Mouse (Mus musculus) G1E (cell line): ENCODE data around the gene Zfp597. TPM values are rescaled to one million over a fixed set of nuclear protein-coding genes. Genes with fewer than 3 reads are reported as not detected.
A peak's percentile ranks its signal among the peaks of the same experiment; 100 is the strongest.
"Not testable (repeated sequence)": the region's sequence is repeated elsewhere in the genome, so short reads cannot be mapped to it uniquely, and the experiment has no call there.

ENCODE experiments used
- ATAC-seq: 2 replicates; pipeline ENCODE4 v1.8.0; 2016; ENCODE audit warnings: mild to moderate bottlenecking; ENCODE audit not compliant: insufficient number of reproducible peaks, poor library complexity, low FRiP score, severe bottlenecking; ENCODE audit errors: extremely low read depth
- DNase-seq: peaks from one replicate; pipeline ENCODE4 v3.0.0; 2012; ENCODE audit warnings: low spot score
- H3K27me3 ChIP-seq: 2 replicates; pipeline ENCODE4 v1.6.1; 2012; ENCODE audit warnings: mild to moderate bottlenecking, low read length, inconsistent platforms; ENCODE audit not compliant: insufficient read depth
- H3K36me3 ChIP-seq: replicated peaks from 2 replicates; pipeline ENCODE3; 2012; ENCODE audit warnings: mild to moderate bottlenecking, inconsistent platforms
- H3K4me1 ChIP-seq: 2 replicates; pipeline ENCODE4 v1.6.1; 2012; ENCODE audit warnings: low read depth, low read length, inconsistent platforms, mixed read lengths; ENCODE audit not compliant: insufficient read depth
- H3K4me3 ChIP-seq: 2 replicates; pipeline ENCODE4 v1.5.1; 2012; ENCODE audit warnings: low read depth, mild to moderate bottlenecking, inconsistent platforms, low read length, moderate library complexity, mixed read lengths
- H3K9me3 ChIP-seq: replicated peaks from 2 replicates; pipeline ENCODE4 v1.6.1; 2012; ENCODE audit warnings: inconsistent platforms
- CTCF ChIP-seq: IDR thresholded peaks from 2 replicates; pipeline ENCODE4 v1.5.1; 2012; ENCODE audit warnings: low read depth, low read length, inconsistent platforms, mixed read lengths
- GATA1 ChIP-seq: IDR thresholded peaks from 2 replicates; pipeline ENCODE4 v1.6.1; 2012; ENCODE audit warnings: borderline replicate concordance, low read length, inconsistent platforms, mixed read lengths
- GATA2 ChIP-seq: IDR thresholded peaks from 2 replicates; pipeline ENCODE4 v1.6.1; 2012; ENCODE audit warnings: low read depth, low read length, inconsistent platforms, borderline replicate concordance
- POLR2AphosphoS5 ChIP-seq: IDR thresholded peaks from 2 replicates; pipeline ENCODE4 v1.6.1; 2012; ENCODE audit warnings: low read depth, low read length, inconsistent platforms; ENCODE audit not compliant: insufficient replicate concordance
- TAL1 ChIP-seq: conservative IDR thresholded peaks from 2 replicates; pipeline ENCODE4 v1.6.1; 2012; ENCODE audit warnings: low read depth, low read length, inconsistent platforms, mixed read lengths
- polyA plus RNA-seq: library from polyadenylated mRNA; stranded (reverse); fragments of >175 nt; gene quantifications from 2 replicates; pipeline ENCODE4 v1.2.3, GENCODE M21; 2012
- total RNA-seq, 2 experiments: library from RNA; stranded (forward) in 1 of 2; stranded (reverse) in 1 of 2; fragments of 200-1000 nt in 1 of 2; fragments of >200 nt in 1 of 2; fragmentation: Nextera tagmentation in 1 of 2; gene quantifications; 2 replicates each; pipeline ENCODE4 v1.2.3; 2014 to 2017

Zfp597 gene
- total and polyA plus RNA-seq, 3 experiments = 2.7 to 26.7 (median 23.3) TPM

- no peak for ATAC-seq
- TF ChIP-seq TAL1 (no peak), GATA2 (no peak), POLR2AphosphoS5 (no peak), GATA1 (no peak), CTCF (no peak)
These were observed 12.5 kb downstream of the Zfp597 start for GRCm38 (mm10) chr16:3871815-3872214.

DNA sequence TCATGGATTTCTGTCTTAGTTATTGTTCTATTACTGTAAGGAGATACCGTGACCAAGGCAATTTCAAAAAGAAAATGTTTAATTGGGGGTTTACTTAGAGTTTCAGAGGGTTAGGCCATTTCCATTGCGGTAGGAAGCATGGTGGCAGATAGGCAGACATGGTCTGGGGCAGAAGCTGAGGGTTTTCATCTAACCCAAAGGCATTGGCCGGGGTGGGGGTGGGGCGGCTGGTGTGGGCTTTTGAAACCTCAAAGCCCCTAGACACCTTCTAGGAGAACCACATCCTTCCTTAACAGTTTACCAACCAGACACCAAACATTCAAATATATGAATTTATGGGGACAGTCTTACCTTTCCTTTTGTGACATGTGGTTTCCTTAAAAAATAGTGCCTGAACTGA, 25.1 kb downstream of the Zfp597 start:
- Histone ChIP-seq H3K9me3 (no peaks in the 10 kb centered on the region), H3K4me1 (no peaks in the 10 kb centered on the region; the same call in 1 of the 2 replicates), H3K4me3 (no peak overlapping the region), H3K36me3 (peaks cover 26% of the 10 kb centered on the region), H3K27me3 (no peaks in the 10 kb centered on the region)
- DNase-seq = no peak
- ATAC-seq = no peak
- TF ChIP-seq CTCF = no peak
- no peak for TF ChIP-seq GATA2
- TF ChIP-seq TAL1 = no peak
- no peak for TF ChIP-seq GATA1
- no peak for TF ChIP-seq POLR2AphosphoS5

More at GRCm38 (mm10) chr16:3871815-3872214, 12.5 kb downstream of the Zfp597 start:
- no peaks in the 10 kb centered on the region for H3K27me3 ChIP-seq
- peak overlapping the region; percentile 76 for H3K4me3 ChIP-seq
- H3K9me3 ChIP-seq = no peaks in the 10 kb centered on the region
- peaks cover 26% of the 10 kb centered on the region for H3K4me1 ChIP-seq
- no peak for DNase-seq
- peaks cover 42% of the 10 kb centered on the region for H3K36me3 ChIP-seq

- ATAC-seq (no peak), DNase-seq (no peak)
- Histone ChIP-seq H3K4me1 (no peaks in the 10 kb centered on the region; the same call in 1 of the 2 replicates), H3K27me3 (no peaks in the 10 kb centered on the region), H3K4me3 (no peak overlapping the region), H3K9me3 (no peaks in the 10 kb centered on the region), H3K36me3 (peaks cover 10% of the 10 kb centered on the region)
- TF ChIP-seq CTCF (no peak), GATA2 (no peak)
These were observed 28.6 kb downstream of the Zfp597 start for GRCm38 (mm10) chr16:3855776-3856175.

GRCm38 (mm10) chr16:3854437-3855182, 29.8 kb downstream of the Zfp597 start:
- H3K4me3 ChIP-seq = no peak overlapping the region
- H3K4me1 ChIP-seq = no peaks in the 10 kb centered on the region; the same call in 1 of the 2 replicates
- H3K27me3 ChIP-seq = no peaks in the 10 kb centered on the region
- ATAC-seq = no peak
- H3K36me3 ChIP-seq = peaks cover 6% of the 10 kb centered on the region
- no peak for TF ChIP-seq CTCF
- TF ChIP-seq TAL1 = no peak
- TF ChIP-seq GATA2 = no peak
- TF ChIP-seq GATA1 = no peak
- TF ChIP-seq POLR2AphosphoS5 = no peak
- no peak for DNase-seq
- H3K9me3 ChIP-seq = no peaks in the 10 kb centered on the region

DNA sequence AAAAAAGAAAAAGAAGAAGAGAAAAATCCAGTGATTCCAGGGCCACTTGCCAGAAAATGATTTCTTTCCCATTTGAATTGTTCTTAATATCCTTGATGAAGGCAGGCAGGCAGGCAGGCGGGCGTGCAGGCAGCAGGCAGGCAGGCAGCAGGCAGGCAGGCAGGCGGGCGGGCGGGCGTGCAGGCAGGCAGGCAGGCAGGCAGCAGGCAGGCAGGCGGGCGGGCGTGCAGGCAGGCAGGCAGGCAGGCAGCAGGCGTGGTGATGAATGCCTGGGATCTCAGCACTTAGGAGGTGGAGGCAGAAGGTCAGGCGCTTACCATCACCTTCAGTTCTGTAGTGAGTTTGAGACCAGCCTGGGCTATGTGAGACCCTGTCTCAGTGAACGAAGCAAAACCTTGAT, 31.8 kb downstream of the Zfp597 start:
- Histone ChIP-seq H3K4me1 (peaks cover 6% of the 10 kb centered on the region), H3K27me3 (no peaks in the 10 kb centered on the region), H3K9me3 (no peaks in the 10 kb centered on the region), H3K4me3 (no peak overlapping the region), H3K36me3 (peaks cover 6% of the 10 kb centered on the region)
- TF ChIP-seq POLR2AphosphoS5 (no peak), GATA1 (no peak), CTCF (no peak), TAL1 (no peak), GATA2 (no peak)
- DNase-seq (no peak), ATAC-seq (no peak)

DNA sequence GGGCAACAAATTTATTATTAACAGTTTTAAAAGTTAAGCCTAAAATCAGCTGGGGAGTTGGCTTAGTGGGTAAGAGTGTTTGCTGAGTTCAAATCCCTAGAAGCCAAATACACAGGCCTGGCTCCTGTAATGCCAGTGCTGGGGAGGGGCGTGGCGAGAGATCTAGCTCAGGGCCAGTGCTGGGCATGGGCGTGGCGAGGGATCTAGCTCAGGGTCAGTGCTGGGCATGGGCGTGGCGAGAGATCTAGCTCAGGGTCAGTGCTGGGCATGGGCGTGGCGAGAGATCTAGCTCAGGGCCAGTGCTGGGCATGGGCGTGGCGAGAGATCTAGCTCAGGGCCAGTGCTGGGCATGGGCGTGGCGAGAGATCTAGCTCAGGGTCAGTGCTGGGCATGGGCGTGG, 33.1 kb downstream of the Zfp597 start:
- H3K4me3 ChIP-seq, H3K36me3 ChIP-seq, DNase-seq, ATAC-seq, H3K27me3 ChIP-seq, H3K9me3 ChIP-seq: not testable (repeated sequence)
- H3K4me1 ChIP-seq = peaks cover 19% of the 10 kb centered on the region

DNA sequence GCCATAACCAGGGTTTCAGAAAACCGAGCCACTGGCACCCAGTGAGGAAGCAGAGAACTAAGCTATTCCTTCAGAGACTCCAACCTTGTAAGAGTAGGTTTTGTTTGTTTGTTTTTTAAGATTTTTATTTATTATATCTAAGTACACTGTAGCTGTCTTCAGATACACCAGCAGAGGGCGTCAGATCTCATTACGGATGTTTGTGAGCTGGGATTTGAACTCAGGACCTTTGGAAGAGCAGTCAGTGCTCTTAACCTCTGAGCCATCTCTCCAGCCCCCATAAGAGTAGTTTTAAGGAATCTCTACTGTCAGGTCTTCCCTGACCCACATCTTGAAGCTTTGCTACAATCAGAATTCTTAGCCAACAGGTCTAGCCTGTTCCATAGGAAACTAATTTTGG, 35.9 kb downstream of the Zfp597 start:
- H3K4me3 ChIP-seq = no peak overlapping the region
- ATAC-seq = no peak

More for the DNA sequence above, 35.9 kb downstream of the Zfp597 start:
- H3K9me3 ChIP-seq = no peaks in the 10 kb centered on the region
- H3K27me3 ChIP-seq = 0 out of 2 replicates have a peak, but pooled peaks cover 3% of the 10 kb centered on the region
- H3K4me1 ChIP-seq = peaks cover 19% of the 10 kb centered on the region
- TF ChIP-seq TAL1 (no peak), CTCF (no peak), GATA2 (no peak), POLR2AphosphoS5 (no peak), GATA1 (no peak)
- no peak for DNase-seq
- H3K36me3 ChIP-seq = no peaks in the 10 kb centered on the region
